Mouse (Mus musculus) liver, embryonic 16.5 days (tissue): ENCODE measurements around the gene Obp2a. TPM values are rescaled to one million over a fixed set of nuclear protein-coding genes. Genes with fewer than 3 reads are reported as not detected.
"Not testable (repeated sequence)": the region's sequence is repeated elsewhere in the genome, so short reads cannot be mapped to it uniquely, and the experiment has no call there.

Experiments used
- ATAC-seq: fragments of 200-750 bp; cut with Nextera tagmentation; 2 replicates; pipeline ENCODE4 v1.8.0; 2017; ENCODE audit warnings: low read depth, mild to moderate bottlenecking, moderate number of reproducible peaks, moderate library complexity
- H3K27ac ChIP-seq: fragments of 300-500 bp; sonication (generic); 2 replicates; pipeline ENCODE4 v1.5.1; 2014; ENCODE audit warnings: mild to moderate bottlenecking, low read length
- H3K27me3 ChIP-seq: fragments of 300-500 bp; sonication (generic); 2 replicates; pipeline ENCODE4 v1.6.1; 2014; ENCODE audit warnings: low read depth, low read length, mixed read lengths; ENCODE audit not compliant: control insufficient read depth, insufficient read depth
- H3K36me3 ChIP-seq: fragments of 300-500 bp; sonication (generic); 2 replicates; pipeline ENCODE4 v1.6.1; 2014; ENCODE audit warnings: mild to moderate bottlenecking; ENCODE audit not compliant: control insufficient read depth, insufficient read depth
- H3K4me1 ChIP-seq: fragments of 300-500 bp; sonication (generic); 2 replicates; pipeline ENCODE4 v1.6.1; 2014; ENCODE audit warnings: low read depth, low read length, mixed read lengths; ENCODE audit not compliant: control insufficient read depth
- H3K4me2 ChIP-seq: fragments of 300-500 bp; sonication (generic); 2 replicates; pipeline ENCODE4 v1.6.1; 2014; ENCODE audit warnings: low read depth, low read length, mixed read lengths
- H3K4me3 ChIP-seq: fragments of 300-500 bp; sonication (generic); 2 replicates; pipeline ENCODE4 v1.5.1; 2014; ENCODE audit warnings: low read depth, mild to moderate bottlenecking, low read length
- H3K9ac ChIP-seq: fragments of 300-500 bp; sonication (generic); 2 replicates; pipeline ENCODE4 v1.6.1; 2014; ENCODE audit warnings: low read depth, low read length
- H3K9me3 ChIP-seq: fragments of 300-500 bp; sonication (generic); replicated peaks from 2 replicates; pipeline ENCODE4 v1.6.1; 2016; ENCODE audit warnings: low read length; ENCODE audit not compliant: control insufficient read depth
- WGBS: fragments of 180-500 bp; shearing (Covaris S2); extraction: QIAGEN DNeasy Blood & Tissue Kit; methylation state at CpG from one replicate; pipeline ENCODE4 v1.1.7; 2014; ENCODE audit not compliant: insufficient replicate concordance; 5-methylcytosine and 5-hydroxymethylcytosine counted together
- polyA plus RNA-seq: library from polyadenylated mRNA; unstranded; fragments of >200 nt; fragmentation: Nextera tagmentation; extraction: Ambion mirVana; gene quantifications from 2 replicates; pipeline ENCODE4 v1.2.1, GENCODE M21; 2015

Obp2a gene
- polyA plus RNA-seq = not detected in 2 replicates

- not testable (repeated sequence) for H3K9me3 ChIP-seq, H3K27me3 ChIP-seq, H3K36me3 ChIP-seq, H3K9ac ChIP-seq, H3K4me2 ChIP-seq, ATAC-seq, H3K4me1 ChIP-seq, H3K27ac ChIP-seq, H3K4me3 ChIP-seq
- WGBS = 68% methylated on average over 3 of the region's 3 CpGs
Measured at GRCm38 (mm10) chr2:25699743-25700142, at the start of gene Obp2a. TSS of gene Obp2a (plus strand) at chr2:25700043.

DNA sequence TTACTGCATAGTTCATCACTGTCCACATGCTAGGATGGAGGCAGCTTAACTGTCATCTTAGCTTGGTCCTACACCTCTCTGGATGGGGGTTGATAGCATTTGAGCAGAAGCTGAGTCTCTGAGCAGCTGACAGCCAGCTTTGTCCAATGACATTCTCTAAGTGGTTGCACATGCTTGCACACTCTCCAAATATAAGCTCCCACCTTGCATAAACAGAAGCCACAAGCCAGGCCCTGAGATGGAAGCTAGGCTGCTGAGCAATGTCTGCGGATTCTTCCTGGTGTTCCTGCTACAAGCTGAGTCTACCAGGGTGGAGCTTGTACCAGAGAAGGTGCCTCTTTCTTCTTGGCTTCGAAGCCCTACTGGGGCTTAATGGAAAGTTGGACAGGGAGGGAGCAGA is 46.9 kb upstream of the Obp2a start, which contains the start of gene Lcn8:
TSS of gene Lcn8 (plus strand) at position 219 of the 400 bp plus-strand sequence.
- 57% methylated on average over 2 of the region's 2 CpGs for WGBS
- no peaks in the 10 kb centered on the region for H3K9me3 ChIP-seq
- H3K4me1 ChIP-seq = no peaks in the 10 kb centered on the region
- no peaks in the 10 kb centered on the region for H3K27me3 ChIP-seq
- H3K9ac ChIP-seq = no peak within 1 kb of the TSS
- no peak within 1 kb of the TSS for H3K27ac ChIP-seq
- H3K4me3 ChIP-seq = no peak within 1 kb of the TSS
- no peaks in the 10 kb centered on the region for H3K36me3 ChIP-seq
- H3K4me2 ChIP-seq = no peak within 1 kb of the TSS
- no peak for ATAC-seq

DNA sequence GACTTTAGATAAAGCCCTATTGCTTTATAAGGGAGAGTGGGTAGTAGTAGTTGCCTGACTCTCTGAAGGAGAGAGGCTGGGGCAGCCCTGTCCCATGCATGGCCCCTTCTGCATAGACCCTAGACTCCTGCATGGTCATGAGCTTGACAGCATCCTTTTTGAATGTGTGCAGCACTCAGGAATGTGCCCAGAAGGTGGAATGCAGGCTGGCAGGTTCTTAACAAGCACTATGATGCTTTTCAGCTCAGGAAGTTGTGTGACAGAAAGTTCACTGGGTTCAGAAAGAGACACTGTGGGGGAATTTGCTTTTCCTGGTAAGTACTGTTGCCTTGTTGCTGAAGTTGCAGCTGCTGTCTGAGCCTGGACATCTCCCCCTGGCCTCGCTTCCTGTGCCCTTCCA is 45.3 kb upstream of the Obp2a start:
- Histone ChIP-seq H3K4me1 (no peaks in the 10 kb centered on the region), H3K36me3 (no peaks in the 10 kb centered on the region), H3K4me3 (no peak overlapping the region), H3K9ac (no peak overlapping the region), H3K4me2 (no peak overlapping the region), H3K27ac (no peak overlapping the region), H3K9me3 (no peaks in the 10 kb centered on the region), H3K27me3 (no peaks in the 10 kb centered on the region)
- no peak for ATAC-seq
- 45% methylated on average over 1 of the region's 1 CpGs for WGBS

DNA sequence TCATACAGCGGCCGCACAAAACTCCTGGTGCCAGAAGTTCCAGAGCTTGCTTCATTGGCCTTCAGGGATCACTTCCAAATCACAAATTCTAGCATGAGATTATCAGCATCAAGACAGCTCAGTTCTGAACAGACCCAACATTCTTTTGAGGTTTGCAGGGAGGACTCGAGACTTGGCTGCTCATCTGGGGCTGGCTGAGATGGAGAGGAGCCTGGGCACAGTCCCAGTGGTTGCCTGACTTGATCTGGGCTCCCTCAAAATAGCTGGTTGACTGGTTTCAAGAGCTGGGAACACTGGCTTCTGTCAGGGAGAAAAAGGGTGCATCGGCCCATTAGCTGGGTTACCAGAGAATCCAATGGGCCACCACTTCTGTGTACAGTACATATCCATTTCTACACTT is 43.2 kb upstream of the Obp2a start:
- 71% methylated on average over 4 of the region's 4 CpGs for WGBS
- Histone ChIP-seq H3K9me3 (no peaks in the 10 kb centered on the region), H3K27ac (no peak overlapping the region), H3K9ac (no peak overlapping the region), H3K27me3 (no peaks in the 10 kb centered on the region), H3K4me2 (no peak overlapping the region), H3K4me3 (no peak overlapping the region), H3K36me3 (no peaks in the 10 kb centered on the region), H3K4me1 (no peaks in the 10 kb centered on the region)
- no peak for ATAC-seq

DNA sequence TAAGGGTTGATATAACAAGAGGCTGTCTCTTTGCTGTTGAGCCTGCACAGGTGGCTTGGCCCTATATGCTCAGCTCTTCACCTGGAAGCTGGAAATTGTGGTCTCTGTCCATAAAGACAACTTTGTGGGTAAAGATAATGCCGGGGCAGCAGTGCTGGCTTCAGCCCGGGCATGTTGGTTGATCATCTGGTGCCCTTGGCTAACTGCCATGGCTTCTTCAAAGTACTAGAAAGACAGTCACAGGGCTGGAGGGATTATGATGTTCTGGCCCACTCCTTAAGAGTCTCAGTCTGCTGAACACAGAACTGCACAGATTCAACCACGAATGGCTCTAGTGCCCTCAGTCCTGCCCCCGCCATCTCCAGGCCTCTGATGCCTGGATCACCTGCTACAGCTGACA is 42.6 kb upstream of the Obp2a start:
- 62% methylated on average over 4 of the region's 4 CpGs for WGBS
- H3K4me1 ChIP-seq = no peaks in the 10 kb centered on the region
- H3K27ac ChIP-seq = no peak overlapping the region
- no peaks in the 10 kb centered on the region for H3K27me3 ChIP-seq
- ATAC-seq = no peak
- no peak overlapping the region for H3K4me2 ChIP-seq
- no peak overlapping the region for H3K9ac ChIP-seq
- no peaks in the 10 kb centered on the region for H3K9me3 ChIP-seq
- H3K36me3 ChIP-seq = no peaks in the 10 kb centered on the region
- H3K4me3 ChIP-seq = no peak overlapping the region

DNA sequence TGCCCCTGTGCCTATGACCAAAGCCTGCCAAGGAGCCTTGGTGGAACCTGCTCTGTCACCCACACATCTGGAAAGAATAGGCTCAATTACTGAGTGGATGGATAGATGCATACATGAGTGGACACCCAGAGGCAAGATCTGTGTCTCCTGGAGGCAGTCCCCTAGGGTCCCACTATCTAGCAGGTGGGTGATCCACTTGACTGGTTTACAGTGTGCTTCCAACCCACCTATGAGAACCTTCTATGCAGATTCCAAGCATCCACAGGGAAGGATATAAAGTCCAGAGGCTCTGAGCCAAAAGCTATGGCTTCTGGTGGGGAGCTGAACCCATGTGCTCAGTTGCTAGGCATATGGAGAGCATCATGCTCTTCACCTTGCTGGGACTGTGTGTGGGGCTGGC is 42.2 kb upstream of the Obp2a start, which contains the start of gene Lcn5:
TSS of gene Lcn5 (plus strand) at position 301 of the 400 bp plus-strand sequence.
- no peak within 1 kb of the TSS for H3K27ac ChIP-seq
- no peaks in the 10 kb centered on the region for H3K36me3 ChIP-seq
- no peak within 1 kb of the TSS for H3K4me3 ChIP-seq
- H3K27me3 ChIP-seq = no peaks in the 10 kb centered on the region
- no peaks in the 10 kb centered on the region for H3K9me3 ChIP-seq
- no peak for ATAC-seq
- H3K4me2 ChIP-seq = no peak within 1 kb of the TSS
- H3K9ac ChIP-seq = no peak within 1 kb of the TSS
- H3K4me1 ChIP-seq = no peaks in the 10 kb centered on the region

GRCm38 (mm10) chr2:25660279-25660678 is 39.6 kb upstream of the Obp2a start:
- 69% methylated on average over 8 of the region's 8 CpGs for WGBS
- Histone ChIP-seq H3K36me3 (no peaks in the 10 kb centered on the region), H3K27me3 (no peaks in the 10 kb centered on the region)

GRCm38 (mm10) chr2:25661245-25661970 is 38.4 kb upstream of the Obp2a start:
- WGBS = 60% methylated on average over 6 of the region's 6 CpGs

More at GRCm38 (mm10) chr2:25660279-25660678, 39.6 kb upstream of the Obp2a start:
- H3K4me3 ChIP-seq = no peak overlapping the region
- no peak overlapping the region for H3K27ac ChIP-seq
- no peak for ATAC-seq
- H3K4me2 ChIP-seq = no peak overlapping the region
- H3K4me1 ChIP-seq = no peaks in the 10 kb centered on the region
- H3K9me3 ChIP-seq = no peaks in the 10 kb centered on the region
- H3K9ac ChIP-seq = no peak overlapping the region

DNA sequence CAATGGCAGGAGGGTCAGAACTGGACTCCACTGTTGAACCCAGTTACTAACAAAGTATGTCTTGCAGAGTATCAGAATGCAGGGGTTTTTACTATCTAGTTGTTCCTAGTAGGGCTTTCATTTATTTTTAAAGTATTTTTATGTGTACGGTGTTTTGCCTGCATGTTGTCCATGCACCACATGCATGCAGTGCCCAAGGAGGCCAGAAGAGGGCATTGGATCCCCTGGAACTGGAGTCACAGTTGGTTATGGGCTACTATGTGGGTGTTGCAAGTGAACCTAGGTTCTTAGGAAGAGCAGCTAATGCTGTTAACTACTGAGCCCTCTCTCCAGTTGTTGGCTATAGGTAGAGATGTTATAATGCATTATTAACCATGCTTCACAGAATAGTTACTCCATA is 36.3 kb upstream of the Obp2a start:
- no peaks in the 10 kb centered on the region for H3K4me1 ChIP-seq
- H3K4me3 ChIP-seq = no peak overlapping the region
- no peak overlapping the region for H3K27ac ChIP-seq
- H3K27me3 ChIP-seq = no peaks in the 10 kb centered on the region
- H3K4me2 ChIP-seq = no peak overlapping the region
- H3K36me3 ChIP-seq = no peaks in the 10 kb centered on the region
- WGBS = 50% methylated on average over 1 of the region's 1 CpGs
- no peak for ATAC-seq
- no peaks in the 10 kb centered on the region for H3K9me3 ChIP-seq
- no peak overlapping the region for H3K9ac ChIP-seq

More at GRCm38 (mm10) chr2:25661245-25661970, 38.4 kb upstream of the Obp2a start:
- Histone ChIP-seq H3K4me1 (no peaks in the 10 kb centered on the region), H3K27me3 (no peaks in the 10 kb centered on the region), H3K4me3 (no peak overlapping the region), H3K27ac (no peak overlapping the region), H3K4me2 (no peak overlapping the region), H3K36me3 (no peaks in the 10 kb centered on the region), H3K9ac (no peak overlapping the region), H3K9me3 (no peaks in the 10 kb centered on the region)
- ATAC-seq = no peak
